Mouse (Mus musculus) urinary bladder, adult 18-20 months (tissue): ENCODE measurements around the gene Mcrip1.
A peak's percentile ranks its signal among the peaks of the same experiment; 100 is the strongest.
"Not testable (repeated sequence)": the region's sequence is repeated elsewhere in the genome, so short reads cannot be mapped to it uniquely, and the experiment has no call there.

Source experiments
- DNase-seq, 2 experiments: peaks; one replicate each; pipeline ENCODE4 v3.0.0; 2022; ENCODE audit warnings: low spot score in 2 of 2, mixed read lengths in 2 of 2

The Mcrip1 gene

DNA sequence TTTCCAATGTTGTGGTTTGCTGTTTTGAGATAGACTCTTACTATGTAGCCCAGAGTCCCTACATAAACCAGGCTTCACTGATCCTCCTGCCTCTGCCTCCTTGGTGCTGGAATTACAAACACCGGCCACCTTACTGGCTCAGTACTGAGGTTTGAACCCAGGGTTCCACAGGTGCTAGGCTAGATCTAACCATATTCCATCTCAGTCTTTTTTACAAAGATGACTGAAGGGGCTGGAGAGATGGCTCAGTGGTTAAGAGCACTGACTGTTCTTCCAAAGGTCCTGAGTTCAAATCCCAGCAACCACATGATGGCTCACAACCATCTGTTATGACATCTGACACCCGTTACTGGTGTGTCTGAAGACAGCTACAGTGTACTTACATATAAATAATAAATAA is 35.3 kb downstream of the Mcrip1 start:
- not testable (repeated sequence) for DNase-seq

DNA sequence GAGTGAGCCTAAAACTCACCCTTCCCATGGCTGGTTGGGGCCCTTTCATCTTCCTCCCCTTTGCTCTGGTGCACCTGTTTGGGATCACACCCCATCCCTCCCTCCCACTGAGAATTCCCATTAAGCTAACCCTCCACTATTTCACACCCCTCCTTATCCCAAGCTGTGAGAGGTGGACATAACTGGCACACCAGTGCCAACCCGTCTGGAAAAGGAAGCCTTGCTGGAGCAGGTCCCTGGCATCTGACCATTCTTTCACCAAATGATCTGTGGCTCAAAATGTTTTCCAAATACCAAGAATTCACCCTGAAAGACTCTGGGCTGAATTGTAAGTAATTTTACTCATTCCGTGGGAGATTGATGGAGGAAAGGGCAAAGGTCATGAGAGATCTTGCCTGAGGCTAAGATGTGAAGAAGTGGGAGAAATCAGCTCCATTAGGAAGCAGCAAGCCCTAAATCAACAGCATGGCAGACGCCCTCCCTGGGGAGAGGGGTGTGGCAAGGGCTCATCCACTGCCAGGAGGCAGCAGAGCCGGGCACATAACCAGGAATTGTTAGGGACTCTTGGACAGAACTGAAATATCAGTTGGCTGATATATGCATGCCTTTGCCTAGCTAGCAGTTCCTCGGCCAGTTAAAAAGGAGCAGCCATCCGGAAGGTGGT is 36.6 kb downstream of the Mcrip1 start:
- DNase-seq = no peak

DNA sequence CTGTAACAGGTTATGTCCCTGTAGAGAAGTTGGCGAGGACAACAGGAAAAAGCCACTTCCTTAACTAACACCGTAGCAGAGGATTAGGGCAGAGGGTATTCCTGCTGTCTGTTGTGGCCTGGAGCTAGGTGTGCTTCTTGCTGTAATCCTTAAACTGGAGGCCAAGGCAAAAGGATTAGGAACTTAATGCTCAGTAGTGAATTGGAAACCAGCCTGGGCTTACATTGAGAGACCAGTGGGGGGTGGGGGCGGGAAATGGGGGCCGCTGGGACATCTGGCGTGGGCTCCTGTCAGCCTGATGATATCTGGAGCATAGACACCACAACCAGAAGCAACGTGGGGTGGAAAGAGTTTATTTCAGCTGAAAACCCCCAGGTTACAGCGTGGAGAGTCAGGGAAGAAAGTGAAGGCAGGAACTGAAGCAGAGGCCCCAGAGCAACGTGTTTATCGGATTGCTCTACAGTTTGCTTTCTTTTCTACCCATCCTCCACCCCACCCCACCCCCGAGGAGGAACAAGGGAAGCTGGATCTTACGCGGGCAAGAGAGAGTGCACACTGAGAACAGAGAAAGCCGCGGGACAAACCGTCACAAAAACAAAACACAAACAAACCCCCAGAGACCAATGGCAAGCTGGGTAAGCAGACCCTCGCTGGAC is 39.0 kb downstream of the Mcrip1 start:
- no peak for DNase-seq

DNA sequence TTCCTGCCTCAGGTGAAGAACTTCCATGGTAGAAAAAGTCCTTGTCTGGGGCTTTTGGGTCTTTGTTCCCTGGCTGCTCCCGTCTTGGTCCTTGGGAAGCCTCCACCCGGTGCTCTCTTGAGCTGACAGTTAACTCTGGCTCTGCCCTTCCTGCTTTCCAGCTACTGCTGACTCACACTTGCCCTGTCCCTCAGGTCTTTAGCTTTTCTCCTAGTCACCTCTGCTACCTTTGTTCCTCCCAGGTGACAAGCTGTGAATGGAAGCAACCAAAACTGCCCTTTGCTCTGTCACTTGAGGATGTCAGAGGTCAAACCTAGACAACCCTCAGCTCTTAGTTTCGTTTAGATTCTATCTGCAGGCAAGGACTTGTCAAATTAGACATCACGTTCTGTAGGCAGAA is 39.6 kb downstream of the Mcrip1 start:
- DNase-seq = no peak

DNA sequence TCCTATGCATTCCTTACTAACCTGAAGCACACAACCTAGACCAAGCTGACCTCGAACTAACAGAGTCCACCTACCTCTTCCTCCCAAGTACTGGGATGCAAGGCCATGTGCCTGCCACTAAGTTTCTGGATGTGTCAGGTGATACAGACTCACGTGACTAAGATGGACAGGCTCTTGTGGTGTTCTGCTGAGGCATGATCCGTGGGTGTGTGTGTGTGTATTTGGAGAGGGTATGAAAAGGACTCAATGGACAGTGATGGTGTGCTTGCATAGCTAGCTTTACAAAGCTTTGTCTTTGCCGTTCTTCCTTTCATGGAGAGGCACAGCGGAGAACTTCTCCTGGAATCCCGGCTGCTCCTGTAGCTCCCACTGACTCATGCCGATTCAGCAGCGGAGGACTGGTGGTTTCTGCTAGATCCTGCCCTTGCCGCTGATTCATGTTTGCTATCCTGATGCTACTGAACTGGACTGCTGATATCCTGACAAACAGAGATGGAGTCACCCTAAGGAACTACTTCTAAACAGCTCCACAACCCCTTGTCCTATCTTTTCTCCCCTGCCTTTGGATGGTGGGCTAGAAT is 41.1 kb downstream of the Mcrip1 start:
- no peak for DNase-seq

DNA sequence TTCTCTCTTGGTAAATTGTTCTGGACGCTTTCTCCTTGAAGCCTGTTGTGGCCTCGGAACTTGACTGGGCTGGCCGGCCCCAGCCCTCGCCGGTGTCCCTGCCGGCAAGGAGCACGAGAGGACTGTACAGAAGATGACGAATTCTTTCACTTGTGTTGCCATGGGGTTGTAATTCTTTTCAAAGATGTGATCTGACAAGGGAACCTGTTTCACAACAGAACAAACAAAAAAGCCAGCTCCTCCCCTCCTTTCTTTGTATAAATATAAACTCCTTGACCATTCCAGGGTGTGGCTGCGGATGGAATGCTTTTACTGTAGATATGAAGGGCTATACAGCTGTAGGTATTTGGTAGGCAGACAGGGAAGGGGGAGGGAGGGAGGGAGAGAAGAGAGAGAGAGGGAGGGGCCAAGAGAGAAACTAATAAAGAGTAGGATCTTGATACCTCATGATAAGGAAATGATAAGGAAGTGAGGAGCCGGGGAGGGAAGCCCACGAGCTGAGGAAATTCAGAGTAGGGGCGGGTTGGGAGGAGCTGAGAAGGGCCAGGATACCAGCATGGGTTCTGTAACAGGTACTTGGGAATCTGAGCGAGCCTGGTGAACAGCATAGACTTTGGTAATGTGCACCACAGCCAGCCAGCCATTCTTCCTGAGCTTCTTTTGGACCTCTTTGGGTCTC is 41.8 kb downstream of the Mcrip1 start:
- DNase-seq = no peak

DNA sequence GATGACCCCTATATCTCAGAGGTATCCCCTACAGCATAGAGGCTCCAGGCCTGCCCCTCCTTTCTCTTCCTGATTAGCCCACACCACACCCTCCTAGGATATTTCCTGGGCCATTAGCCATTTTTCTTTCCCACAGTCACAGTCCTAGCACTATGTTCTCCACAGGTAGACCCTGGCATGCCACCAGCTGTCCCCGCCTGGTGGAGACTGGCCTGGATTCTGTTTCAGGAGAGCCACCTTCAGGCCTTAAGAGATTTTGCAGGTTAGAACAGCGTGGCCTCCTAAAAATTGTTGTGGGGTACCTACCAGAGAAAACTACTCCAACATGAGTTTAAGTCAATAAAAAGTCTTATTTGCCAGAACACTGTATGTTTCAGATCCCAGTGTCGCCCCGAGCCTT is 42.6 kb downstream of the Mcrip1 start:
- DNase-seq = no peak

DNA sequence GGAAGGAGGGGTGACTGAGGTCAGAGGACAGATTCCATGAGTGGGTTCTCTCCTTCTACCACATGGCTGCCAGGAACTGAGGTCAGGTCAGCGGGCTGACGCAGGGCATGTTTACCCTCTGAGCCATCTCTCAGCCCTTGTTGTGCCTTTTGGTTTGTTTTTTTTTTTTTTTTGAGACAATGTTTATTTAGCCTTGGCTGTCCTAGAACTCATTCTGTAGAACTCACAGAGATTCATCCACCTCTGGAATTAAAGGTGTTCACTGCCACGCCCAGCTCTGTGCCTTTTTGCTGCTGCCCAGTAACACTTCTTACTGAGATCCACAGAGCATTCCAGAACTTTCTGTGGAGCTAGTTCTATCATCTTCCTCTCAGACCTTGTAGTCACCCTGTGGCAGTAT is 43.9 kb downstream of the Mcrip1 start:
- DNase-seq = no peak

DNA sequence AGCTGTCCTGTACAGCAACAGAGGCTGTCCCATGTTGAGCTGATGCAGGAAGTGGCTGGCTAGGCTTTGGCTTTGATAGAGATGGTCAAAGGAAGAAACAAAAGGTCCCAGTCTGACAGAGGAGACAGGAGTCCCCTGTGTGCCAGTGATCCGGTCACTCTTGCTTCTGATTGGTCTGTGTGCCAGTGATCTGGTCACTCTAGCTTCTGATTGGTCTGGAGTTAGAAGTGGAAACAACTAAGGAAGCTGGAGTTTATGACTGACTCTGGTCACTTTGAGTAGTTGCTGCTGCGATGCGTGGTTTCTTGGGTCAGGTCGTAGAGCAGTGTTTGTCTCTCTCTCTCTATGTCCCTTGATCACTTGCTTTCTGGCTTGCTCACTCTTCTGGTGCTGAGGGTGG is 47.8 kb downstream of the Mcrip1 start:
- DNase-seq = no peak

DNA sequence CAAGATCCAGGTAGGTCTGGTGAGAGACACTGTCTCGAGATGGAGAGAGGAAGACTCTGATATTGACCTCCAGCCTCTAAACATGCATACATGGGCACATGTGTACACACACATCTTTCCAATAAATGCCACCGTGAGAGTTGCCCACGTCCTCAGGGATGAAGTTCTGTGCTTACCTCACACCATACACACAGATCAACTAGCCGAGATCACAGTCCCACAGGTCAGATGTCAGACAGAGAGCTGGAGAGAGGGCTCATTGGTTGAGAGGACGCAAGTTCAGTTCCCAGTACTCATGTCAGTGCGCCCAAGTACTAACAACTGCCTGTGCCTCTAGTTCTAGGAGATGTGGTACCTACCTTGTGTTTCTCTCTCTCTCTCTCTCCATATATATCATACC is 48.5 kb downstream of the Mcrip1 start:
- DNase-seq = no peak

DNA sequence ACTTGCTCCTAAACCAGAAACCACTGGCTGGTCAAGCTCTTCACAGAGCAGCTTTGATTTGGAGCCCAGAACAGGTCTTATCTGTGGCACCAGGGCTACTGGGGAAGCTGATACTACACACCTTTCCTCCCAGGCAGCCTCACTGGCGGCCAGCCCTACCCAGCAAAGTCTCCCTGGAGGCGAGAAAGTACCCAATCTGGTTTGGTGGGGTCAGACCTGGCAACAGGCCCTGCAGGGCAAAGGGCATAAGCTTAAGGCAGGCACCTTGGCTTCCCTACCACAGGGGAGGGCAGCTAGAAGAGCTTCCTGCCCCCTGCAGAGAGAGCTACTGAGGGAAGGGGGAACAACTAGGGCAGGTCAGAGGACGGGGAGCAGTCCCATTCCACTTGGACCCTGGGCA is 49.2 kb downstream of the Mcrip1 start:
- peak; percentile 82 to 90 for DNase-seq

DNA sequence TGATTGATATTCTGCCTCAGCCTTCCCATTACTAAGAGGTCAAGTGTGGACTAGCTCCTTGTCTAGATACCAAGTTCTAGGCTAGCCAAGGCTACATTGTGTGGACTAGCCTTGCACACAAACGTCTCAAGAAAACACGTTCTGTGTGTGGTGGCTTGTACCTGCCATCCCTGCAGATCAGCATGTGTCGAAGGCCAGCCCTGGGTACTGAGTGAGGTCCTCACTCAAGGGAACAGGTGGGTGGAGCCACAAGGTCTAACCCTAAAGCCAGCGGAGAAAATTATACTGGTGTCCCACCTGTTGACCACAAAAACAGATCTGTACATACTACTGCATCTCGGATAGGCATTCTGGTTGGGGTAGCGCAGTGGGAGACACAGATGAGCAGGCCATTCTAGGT is 49.6 kb downstream of the Mcrip1 start:
- DNase-seq = no peak

DNA sequence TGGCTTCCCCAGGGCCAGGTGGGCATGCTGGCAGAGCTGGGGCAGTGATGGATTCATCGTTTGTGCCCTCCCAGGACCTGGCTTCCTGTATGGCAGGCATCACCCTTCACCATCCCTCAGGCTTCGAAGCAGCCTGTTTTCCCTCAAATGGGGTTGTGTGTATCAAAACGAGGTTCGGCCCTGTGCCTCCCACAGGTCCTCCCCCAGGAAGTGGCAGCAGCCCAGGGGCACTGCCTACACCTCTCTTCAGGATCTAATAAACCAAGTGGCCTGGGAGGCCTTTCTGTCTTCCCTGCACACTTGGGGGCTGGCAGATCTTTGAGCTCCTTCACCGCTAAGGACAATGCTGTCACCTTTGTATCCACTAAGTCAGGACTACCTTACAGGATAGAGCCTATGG is 50.6 kb downstream of the Mcrip1 start:
- no peak for DNase-seq

DNA sequence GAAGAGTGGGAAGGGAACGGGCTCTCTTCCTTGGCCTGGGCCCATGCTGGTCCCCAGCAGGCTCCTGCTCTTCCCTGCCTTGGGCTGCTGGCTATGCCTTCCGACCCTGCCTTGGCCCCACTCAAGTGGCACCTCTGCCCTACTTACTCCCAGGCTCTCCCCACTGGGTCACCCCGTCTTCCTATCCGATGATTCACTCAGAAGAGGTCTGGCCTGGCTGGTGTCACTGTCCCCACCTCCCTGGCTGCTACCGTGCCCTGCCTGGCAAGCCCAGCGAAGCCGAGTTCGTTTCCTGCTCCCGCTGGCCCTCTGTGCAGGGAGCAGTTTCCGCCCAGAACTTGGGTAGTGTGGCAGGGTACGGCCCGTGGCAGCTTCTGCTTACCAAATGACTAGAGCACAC is 51.3 kb downstream of the Mcrip1 start:
- DNase-seq = no peak

DNA sequence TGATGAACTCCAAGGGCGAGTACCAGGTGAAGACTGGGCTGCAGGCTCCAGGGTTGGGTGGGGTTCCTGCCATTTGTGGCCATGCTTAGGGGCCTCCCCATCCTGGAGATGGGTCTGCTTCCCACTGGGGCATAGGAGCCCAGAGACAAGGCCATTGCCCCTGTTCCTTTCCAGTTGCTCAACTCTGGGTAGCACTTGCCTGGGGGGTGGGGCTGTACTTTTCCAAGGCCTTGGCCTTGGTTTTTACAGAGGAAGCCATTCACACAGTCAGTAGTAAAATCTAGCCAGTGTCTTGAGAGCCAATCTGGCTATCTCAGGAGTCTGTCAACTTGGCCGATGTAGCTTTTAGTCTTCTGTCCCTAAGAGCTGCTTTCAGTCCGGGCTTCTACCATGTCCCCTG is 52.1 kb downstream of the Mcrip1 start:
- no peak for DNase-seq

DNA sequence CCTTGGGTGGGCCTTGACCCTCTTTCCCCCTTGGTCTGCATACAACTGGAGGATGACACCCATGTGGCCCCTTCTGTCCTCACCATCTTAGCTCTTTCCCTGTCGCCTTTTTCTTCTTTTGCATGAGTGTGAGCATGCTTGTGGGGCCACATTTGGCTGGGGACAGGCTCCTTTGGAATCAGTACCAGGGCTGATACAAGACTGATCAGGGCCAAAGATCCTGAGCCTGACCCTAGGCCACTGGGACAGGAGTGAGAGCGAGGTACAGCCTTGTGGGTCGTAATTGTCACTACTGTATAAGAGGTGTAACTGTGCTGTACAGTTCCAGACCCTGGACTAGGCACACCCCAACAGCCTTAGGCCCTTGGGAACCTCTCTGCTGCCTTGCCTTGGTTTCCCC is 55.6 kb downstream of the Mcrip1 start:
- no peak for DNase-seq

DNA sequence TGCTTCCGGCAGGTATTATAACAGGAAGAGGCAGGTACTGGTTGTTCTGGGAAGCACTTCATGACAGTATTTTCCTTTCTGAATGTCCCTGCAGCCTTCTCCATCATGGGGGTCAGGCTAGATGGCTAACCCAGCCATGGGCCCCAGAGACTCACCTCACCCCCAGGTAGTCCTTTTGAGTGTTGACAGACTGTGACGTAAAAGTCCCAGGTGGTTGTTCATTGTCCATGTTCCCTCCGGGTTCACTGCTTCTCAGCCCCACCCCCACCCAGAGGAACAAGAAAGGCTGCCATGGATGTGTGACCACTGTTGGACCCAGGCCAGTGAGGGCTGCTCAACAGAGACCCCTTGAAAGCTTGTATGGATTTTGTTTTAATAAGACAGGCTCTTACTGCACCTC is 56.2 kb downstream of the Mcrip1 start:
- DNase-seq = no peak
